Mouse (Mus musculus) lung, embryonic 14.5 days (tissue): ENCODE measurements at regions not wholly inside any gene's neighbourhood (a gene's known extent, or its start where the extent isn't known, plus 50 kb on each side); places are given as distances from the start of the nearest gene placed in this dataset.

ENCODE experiments used
- ATAC-seq: fragments of 200-750 bp; cut with Nextera tagmentation; 2 replicates; pipeline ENCODE4 v1.8.0; 2017; ENCODE audit warnings: mild to moderate bottlenecking, moderate TSS enrichment, moderate library complexity; ENCODE audit not compliant: insufficient read depth
- DNase-seq: peaks from one replicate; pipeline ENCODE4 v3.0.0-alpha.2; 2015
- H3K27ac ChIP-seq: fragments of 300-500 bp; sonication (generic); 2 replicates; pipeline ENCODE4 v1.5.1; 2014; ENCODE audit warnings: low read depth, mild to moderate bottlenecking, moderate library complexity
- H3K27me3 ChIP-seq: fragments of 300-500 bp; sonication (generic); 2 replicates; pipeline ENCODE4 v1.6.1; 2014; ENCODE audit warnings: low read length, control low read depth; ENCODE audit not compliant: insufficient read depth
- H3K36me3 ChIP-seq: fragments of 300-500 bp; sonication (generic); 2 replicates; pipeline ENCODE4 v1.6.1; 2014; ENCODE audit warnings: control low read depth; ENCODE audit not compliant: insufficient read depth
- H3K4me1 ChIP-seq: fragments of 300-500 bp; sonication (generic); 2 replicates; pipeline ENCODE4 v1.6.1; 2014; ENCODE audit warnings: antibody characterized with exemption, control low read depth; ENCODE audit not compliant: insufficient read depth
- H3K4me2 ChIP-seq: fragments of 300-500 bp; sonication (generic); 2 replicates; pipeline ENCODE4 v1.6.1; 2014; ENCODE audit warnings: mild to moderate bottlenecking
- H3K4me3 ChIP-seq: fragments of 300-500 bp; sonication (generic); 2 replicates; pipeline ENCODE4 v1.5.1; 2014; ENCODE audit warnings: low read depth, low read length
- H3K9ac ChIP-seq: fragments of 300-500 bp; sonication (generic); 2 replicates; pipeline ENCODE4 v1.6.1; 2014
- H3K9me3 ChIP-seq: fragments of 300-500 bp; sonication (generic); 2 replicates; pipeline ENCODE4 v1.6.1; 2016; ENCODE audit warnings: low read depth, low read length, control low read depth
- CTCF ChIP-seq: IDR thresholded peaks from 2 replicates; pipeline ENCODE4 v1.5.1; 2016; ENCODE audit warnings: antibody characterized with exemption, low read depth
- WGBS: fragments of 180-500 bp; shearing (Covaris S2); extraction: QIAGEN DNeasy Blood & Tissue Kit; methylation state at CpG from one replicate; pipeline ENCODE4 v1.1.7; 2014; 5-methylcytosine and 5-hydroxymethylcytosine counted together

DNA sequence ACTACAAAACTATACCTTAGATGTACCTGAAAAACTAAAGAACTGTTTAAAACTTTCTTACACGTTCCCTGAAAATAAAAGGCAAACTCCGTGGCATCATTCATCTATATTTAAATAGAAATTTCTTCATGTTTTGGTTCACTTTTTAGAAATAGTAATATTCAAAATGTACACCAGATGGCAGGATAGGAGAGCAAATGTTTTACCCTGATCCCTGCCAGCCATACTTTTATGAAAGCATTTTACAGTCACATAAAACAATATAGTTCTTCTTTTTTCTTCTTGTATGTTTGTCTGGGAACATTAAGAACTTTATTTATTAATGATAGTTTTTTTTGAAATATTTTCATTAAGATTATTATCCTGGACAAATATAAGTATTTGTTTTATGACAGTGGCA is 68.5 kb downstream of the 4921530L21Rik start:
- 38% methylated on average over 2 of the region's 2 CpGs for WGBS
- Histone ChIP-seq H3K4me2 (no peak overlapping the region), H3K27me3 (no peaks in the 10 kb centered on the region), H3K4me3 (no peak overlapping the region), H3K36me3 (no peaks in the 10 kb centered on the region), H3K9ac (no peak overlapping the region), H3K4me1 (no peaks in the 10 kb centered on the region), H3K27ac (no peak overlapping the region), H3K9me3 (no peaks in the 10 kb centered on the region)
- ATAC-seq (no peak), DNase-seq (peak; percentile 42)
- peak; percentile 38 for TF ChIP-seq CTCF

- no peak for TF ChIP-seq CTCF
- Histone ChIP-seq H3K4me2 (no peak overlapping the region), H3K9me3 (no peaks in the 10 kb centered on the region), H3K36me3 (no peaks in the 10 kb centered on the region), H3K27ac (no peak overlapping the region), H3K4me1 (no peaks in the 10 kb centered on the region), H3K9ac (no peak overlapping the region), H3K4me3 (no peak overlapping the region), H3K27me3 (no peaks in the 10 kb centered on the region)
- DNase-seq (no peak), ATAC-seq (no peak)
- WGBS: 61% methylated on average over 7 of the region's 7 CpGs
These were observed 75.1 kb downstream of the 4921530L21Rik start for GRCm38 (mm10) chr14:95956056-95956729.

GRCm38 (mm10) chr14:95984021-95984420 is 103.0 kb downstream of the 4921530L21Rik start:
- Histone ChIP-seq H3K4me1 (no peaks in the 10 kb centered on the region), H3K4me3 (no peak overlapping the region), H3K9me3 (no peaks in the 10 kb centered on the region), H3K27ac (no peak overlapping the region), H3K27me3 (no peaks in the 10 kb centered on the region), H3K4me2 (no peak overlapping the region), H3K9ac (no peak overlapping the region), H3K36me3 (no peaks in the 10 kb centered on the region)
- DNase-seq: peak; percentile 39
- ATAC-seq: no peak
- no peak for TF ChIP-seq CTCF
- WGBS: 49% methylated on average over 2 of the region's 2 CpGs

GRCm38 (mm10) chr14:95998356-95998755 is 117.3 kb downstream of the 4921530L21Rik start:
- H3K27ac ChIP-seq: no peak overlapping the region
- WGBS: 51% methylated on average over 1 of the region's 1 CpGs
- no peak overlapping the region for H3K9ac ChIP-seq
- H3K4me3 ChIP-seq: no peak overlapping the region
- H3K4me2 ChIP-seq: no peak overlapping the region
- no peak for TF ChIP-seq CTCF
- no peaks in the 10 kb centered on the region for H3K4me1 ChIP-seq
- no peaks in the 10 kb centered on the region for H3K9me3 ChIP-seq
- H3K36me3 ChIP-seq: no peaks in the 10 kb centered on the region
- DNase-seq (no peak), ATAC-seq (no peak)
- no peaks in the 10 kb centered on the region for H3K27me3 ChIP-seq

DNA sequence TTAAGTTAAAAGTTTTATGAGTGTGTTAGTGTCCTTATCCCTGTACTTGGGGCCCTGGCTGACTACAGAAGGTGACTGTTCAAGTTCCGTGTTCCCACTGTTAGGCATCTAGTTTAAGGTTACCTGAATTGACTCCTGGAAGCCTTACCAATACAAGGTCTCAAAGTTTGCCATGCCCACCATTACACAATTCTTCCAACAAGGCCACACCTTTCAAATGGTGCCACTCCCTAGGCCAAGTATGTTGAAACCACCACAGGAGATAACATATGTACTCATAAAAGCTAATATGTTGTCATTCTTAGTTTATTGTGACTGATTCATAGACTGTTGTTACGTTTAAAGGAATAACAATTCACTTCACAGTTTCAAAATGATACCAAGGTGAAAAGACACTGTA is 140.6 kb downstream of the 4921530L21Rik start:
- no peaks in the 10 kb centered on the region for H3K36me3 ChIP-seq
- H3K9ac ChIP-seq: no peak overlapping the region
- no peak for DNase-seq
- H3K9me3 ChIP-seq: no peaks in the 10 kb centered on the region
- TF ChIP-seq CTCF: no peak
- H3K27ac ChIP-seq: no peak overlapping the region
- H3K4me1 ChIP-seq: no peaks in the 10 kb centered on the region
- H3K27me3 ChIP-seq: no peaks in the 10 kb centered on the region
- no peak overlapping the region for H3K4me3 ChIP-seq
- H3K4me2 ChIP-seq: no peak overlapping the region
- 76% methylated on average over 2 of the region's 2 CpGs for WGBS
- no peak for ATAC-seq
